Mouse (Mus musculus) ES-E14 (cell line): Measurements from ENCODE around the gene Theg.

Experiments
- CHD2 ChIP-seq: IDR thresholded peaks from 2 replicates; pipeline ENCODE4 v1.6.1; 2014; ENCODE audit warnings: mild to moderate bottlenecking, low read depth, low read length, inconsistent platforms
- HCFC1 ChIP-seq: IDR thresholded peaks from 2 replicates; pipeline ENCODE4 v1.6.1; 2012; ENCODE audit warnings: low read length, inconsistent platforms, borderline replicate concordance; ENCODE audit not compliant: insufficient read depth
- ZC3H11A ChIP-seq: IDR thresholded peaks from 2 replicates; pipeline ENCODE4 v1.6.1; 2012; ENCODE audit warnings: low read depth, mild to moderate bottlenecking, inconsistent platforms, low read length, borderline replicate concordance
- ZNF384 ChIP-seq: IDR thresholded peaks from 2 replicates; pipeline ENCODE4 v1.6.1; 2012; ENCODE audit warnings: low read depth, low read length, inconsistent platforms

DNA sequence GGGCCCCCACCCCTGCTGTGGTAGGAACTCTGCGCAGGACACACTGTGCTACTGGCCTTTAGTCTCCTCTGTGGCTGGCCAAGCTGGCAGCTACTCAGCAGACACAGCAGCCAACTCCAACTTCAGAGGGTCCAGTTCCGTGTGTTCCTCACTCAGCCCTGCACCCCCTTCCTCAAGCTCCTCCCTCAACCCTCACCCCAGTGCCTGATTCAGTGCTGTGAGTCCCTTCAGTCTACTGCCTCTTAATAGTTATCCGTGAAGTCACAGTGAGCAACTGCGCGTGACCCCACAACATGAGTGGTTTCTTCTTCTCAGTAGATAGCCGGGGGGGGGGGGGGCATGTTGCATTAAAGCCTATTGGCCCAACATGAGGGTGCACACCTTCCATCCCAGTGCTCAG lies 13.5 kb downstream of the Theg start:
- TF ChIP-seq HCFC1: no peak
- TF ChIP-seq CHD2: no peak
- no peak for TF ChIP-seq ZC3H11A
- no peak for TF ChIP-seq ZNF384
